Mouse (Mus musculus) gastrocnemius, adult 2 months (tissue): Measurements from ENCODE around the gene Rbms3. TPM values are rescaled to one million over a fixed set of nuclear protein-coding genes. Genes with fewer than 3 reads are reported as not detected.

Experiments used
- DNase-seq: peaks from one replicate; pipeline ENCODE4 v3.0.0; 2022
- H3K27ac ChIP-seq: fragments of 200-600 bp; 2 replicates; pipeline ENCODE4 v1.8.1; 2022; ENCODE audit warnings: mild to moderate bottlenecking
- H3K4me3 ChIP-seq: fragments of 200-600 bp; 2 replicates; pipeline ENCODE4 v1.8.1; 2022; ENCODE audit warnings: mild to moderate bottlenecking, moderate library complexity
- CTCF ChIP-seq: fragments of 200-600 bp; IDR thresholded peaks from 2 replicates; pipeline ENCODE4 v1.8.1; 2022; ENCODE audit warnings: antibody characterized with exemption, mild to moderate bottlenecking, moderate library complexity
- intact Hi-C: fragments of 180-260 bp; cut with DNase I; formaldehyde crosslinking; loops from one replicate; pipeline ENCODE4 v1.15.1; 2025
- total RNA-seq, 2 experiments: library from RNA; stranded (reverse); gene quantifications; 2 replicates each; pipeline ENCODE4 v1.2.3; 2021

Gene Rbms3
- total RNA-seq, 2 experiments from 2014 or later = 5.8 to 8.1 TPM

DNA sequence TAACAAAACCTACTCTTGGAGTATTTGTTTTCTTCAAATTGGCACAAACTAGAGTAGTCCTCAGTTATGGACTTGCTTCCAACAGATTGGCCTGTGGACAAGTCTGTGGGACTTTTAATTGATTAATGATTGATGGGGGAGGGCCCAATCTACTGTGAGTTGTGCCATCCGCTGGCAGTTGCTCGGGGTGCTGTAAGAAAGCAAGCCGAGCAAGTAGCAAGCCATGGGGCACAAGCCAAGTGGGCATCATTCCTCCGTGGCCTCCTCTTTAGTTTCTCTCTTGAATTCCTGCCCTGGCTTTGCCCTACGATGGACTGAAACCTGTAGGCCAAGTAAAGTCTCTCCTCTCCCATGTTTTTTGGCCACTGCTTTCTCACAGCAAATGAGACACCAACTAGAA, 299.0 kb downstream of the Rbms3 start:
- Histone ChIP-seq H3K4me3 (no peak overlapping the region), H3K27ac (no peak overlapping the region)
- intact Hi-C loops = no loop called here
- no peak for TF ChIP-seq CTCF
- DNase-seq = peak; percentile 53

GRCm38 (mm10) chr9:117319271-117319670, 310.4 kb downstream of the Rbms3 start:
- no peak for TF ChIP-seq CTCF
- intact Hi-C loops = no loop called here

DNA sequence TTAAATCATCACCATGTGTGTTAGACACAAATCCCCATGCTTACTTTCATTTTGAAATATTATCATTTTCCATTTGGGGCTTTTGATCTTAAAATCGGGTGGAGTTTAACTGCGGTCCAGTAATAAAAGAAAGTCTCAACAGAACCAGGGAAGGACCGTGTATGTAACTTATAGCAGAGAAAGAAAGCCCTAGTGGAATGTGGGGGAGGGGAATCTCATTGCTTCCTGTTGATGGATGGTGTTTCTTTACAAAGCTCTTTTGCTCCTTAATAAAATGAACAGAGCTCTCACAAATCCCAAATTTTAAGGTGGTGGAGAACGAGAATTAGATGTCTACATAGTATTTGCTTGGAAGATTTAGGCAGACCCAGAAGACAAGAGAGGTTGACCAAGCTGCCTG, 311.3 kb downstream of the Rbms3 start:
- no peak for TF ChIP-seq CTCF
- no peak for DNase-seq
- intact Hi-C loops = no loop called here
- peak overlapping the region; percentile 22; the same call in 1 of the 2 replicates for H3K4me3 ChIP-seq
- H3K27ac ChIP-seq = no peak overlapping the region

More at GRCm38 (mm10) chr9:117319271-117319670, 310.4 kb downstream of the Rbms3 start:
- no peak for DNase-seq
- no peak overlapping the region for H3K4me3 ChIP-seq
- H3K27ac ChIP-seq = no peak overlapping the region

GRCm38 (mm10) chr9:117317251-117317650, 312.5 kb downstream of the Rbms3 start:
- DNase-seq = no peak
- intact Hi-C loops = no loop called here
- Histone ChIP-seq H3K27ac (no peak overlapping the region), H3K4me3 (no peak overlapping the region)
- no peak for TF ChIP-seq CTCF

- DNase-seq = no peak
- TF ChIP-seq CTCF = no peak
- intact Hi-C loops = no loop called here
- no peak overlapping the region for H3K4me3 ChIP-seq
- H3K27ac ChIP-seq = no peak overlapping the region
These were observed 316.1 kb downstream of the Rbms3 start for GRCm38 (mm10) chr9:117313642-117314041.

GRCm38 (mm10) chr9:117309809-117310208, 319.9 kb downstream of the Rbms3 start:
- intact Hi-C loops = no loop called here
- TF ChIP-seq CTCF = no peak; the same call in 1 of the 2 replicates
- no peak for DNase-seq
- Histone ChIP-seq H3K27ac (no peak overlapping the region), H3K4me3 (no peak overlapping the region)

DNA sequence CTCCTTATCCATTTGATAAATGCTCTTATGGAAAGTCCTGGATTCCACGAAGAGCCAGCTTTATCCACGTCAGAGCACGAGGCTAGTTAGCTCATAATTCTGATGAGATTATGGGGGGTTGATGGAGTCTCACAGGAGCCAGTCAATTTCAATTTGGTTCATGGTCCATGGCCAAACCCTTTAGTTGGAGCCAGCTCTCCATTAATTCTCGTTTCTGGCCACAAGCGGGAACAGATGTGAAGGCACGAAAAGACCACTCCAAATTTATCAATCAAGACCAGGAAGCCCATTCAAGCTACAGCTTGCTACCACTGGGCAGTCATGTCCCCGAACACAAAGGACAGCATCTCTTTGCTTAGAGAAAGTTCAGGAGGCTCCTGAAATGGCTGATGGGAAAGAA, 330.7 kb downstream of the Rbms3 start:
- no peak overlapping the region for H3K27ac ChIP-seq
- no peak overlapping the region for H3K4me3 ChIP-seq
- TF ChIP-seq CTCF = no peak
- DNase-seq = no peak
- intact Hi-C loops = no loop called here

DNA sequence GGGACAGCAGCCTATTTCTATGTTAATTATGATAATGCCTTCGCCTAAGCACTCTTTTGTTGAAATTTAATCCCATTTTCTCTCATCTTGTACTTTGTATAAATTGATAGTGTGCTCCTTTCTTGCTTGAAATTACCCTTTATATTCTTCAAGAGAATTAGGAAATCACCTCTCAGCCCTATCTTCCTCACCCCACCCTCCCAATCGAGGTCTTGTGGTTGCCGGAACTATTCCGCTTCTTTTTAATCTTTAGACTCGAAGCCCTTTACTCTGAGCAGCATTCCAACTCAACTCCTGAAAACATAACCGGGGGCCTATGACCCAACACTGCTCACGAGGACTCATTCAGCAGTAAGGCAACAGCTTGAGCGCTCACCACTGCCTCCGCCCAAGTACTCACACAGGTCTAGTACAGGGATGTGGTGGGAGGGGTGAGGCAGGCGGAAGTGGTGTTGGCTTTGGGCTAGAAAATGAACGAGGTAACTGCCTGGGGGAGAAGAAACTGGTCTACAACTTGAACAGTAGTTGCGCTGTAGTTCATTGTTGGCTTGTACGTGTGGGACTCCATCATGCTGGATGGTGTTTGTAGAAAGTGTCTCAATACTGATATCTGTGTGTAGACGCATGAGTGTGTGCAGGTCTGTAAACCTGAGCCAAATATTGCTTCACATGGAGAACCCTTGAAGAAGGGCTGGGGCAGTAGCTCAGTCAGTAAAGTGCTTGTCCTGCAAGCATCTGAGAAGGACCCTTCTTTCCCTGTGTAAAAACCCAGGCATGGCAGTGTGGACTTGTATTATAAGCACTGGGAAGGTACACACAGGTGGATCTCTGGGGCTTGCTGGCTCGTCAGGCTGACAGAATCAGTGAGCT, 331.8 kb downstream of the Rbms3 start:
- no peak overlapping the region for H3K4me3 ChIP-seq
- TF ChIP-seq CTCF = no peak
- intact Hi-C loops = no loop called here
- DNase-seq = no peak
- no peak overlapping the region for H3K27ac ChIP-seq

- Histone ChIP-seq H3K4me3 (no peak overlapping the region), H3K27ac (no peak overlapping the region)
- DNase-seq = no peak
- no peak for TF ChIP-seq CTCF
- intact Hi-C loops = no loop called here
These were observed 338.5 kb downstream of the Rbms3 start for GRCm38 (mm10) chr9:117291066-117291850.

GRCm38 (mm10) chr9:117274846-117275245, 354.9 kb downstream of the Rbms3 start:
- H3K27ac ChIP-seq = no peak overlapping the region
- intact Hi-C loops = no loop called here
- H3K4me3 ChIP-seq = no peak overlapping the region
- no peak for TF ChIP-seq CTCF
- DNase-seq = no peak

- no peak overlapping the region for H3K27ac ChIP-seq
- no peak overlapping the region for H3K4me3 ChIP-seq
- no peak for TF ChIP-seq CTCF
- no peak for DNase-seq
- intact Hi-C loops = no loop called here
These were observed 370.1 kb downstream of the Rbms3 start for GRCm38 (mm10) chr9:117259614-117260013.

DNA sequence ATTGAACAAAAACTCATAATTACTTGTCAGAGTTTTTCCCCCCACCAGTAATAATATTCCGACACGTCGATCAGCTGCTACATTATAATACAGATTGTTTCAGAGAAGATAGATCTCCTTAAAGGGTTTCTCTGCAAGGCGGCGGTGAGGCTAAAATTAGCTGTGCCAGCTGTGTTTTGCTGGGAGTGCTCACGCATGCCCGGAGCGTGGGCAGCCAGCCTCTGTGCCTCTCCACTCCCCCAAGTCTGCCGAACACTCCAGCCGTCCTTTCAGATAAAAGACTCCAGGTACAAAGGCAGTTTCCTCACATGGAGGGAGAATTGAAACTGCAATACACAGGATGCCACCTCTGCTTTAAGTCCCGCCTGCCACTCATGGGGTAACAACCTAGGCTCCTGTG, 376.4 kb downstream of the Rbms3 start:
- H3K4me3 ChIP-seq = peak overlapping the region; percentile 72
- peak overlapping the region; percentile 79; the same call in 1 of the 2 replicates for H3K27ac ChIP-seq
- intact Hi-C loops = no loop called here
- DNase-seq = peak; percentile 45
- TF ChIP-seq CTCF = no peak

DNA sequence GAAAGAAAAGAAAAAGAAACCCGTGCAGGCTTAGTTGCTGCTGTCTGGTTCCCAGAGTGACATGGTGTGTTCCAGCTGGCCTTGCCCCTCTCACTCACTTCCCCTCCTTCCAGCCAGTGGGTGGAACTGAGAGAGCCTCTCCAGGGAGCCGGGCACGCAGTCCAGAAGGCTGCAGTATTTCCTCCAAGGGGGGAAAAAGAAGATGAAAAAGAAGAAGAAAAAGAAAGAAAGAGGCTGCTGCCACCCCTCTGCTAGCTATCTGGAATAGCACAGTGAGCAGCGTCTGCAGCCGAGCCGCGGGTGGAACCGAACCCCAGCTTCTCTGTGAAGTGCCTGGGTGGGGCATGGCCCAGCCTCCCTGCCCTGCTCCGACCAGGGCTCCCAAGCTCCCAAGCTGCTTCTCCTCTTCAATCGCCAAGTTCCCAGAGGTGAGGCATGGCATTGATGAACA, 377.3 kb downstream of the Rbms3 start:
- TF ChIP-seq CTCF = no peak
- peak overlapping the region; percentile 79 for H3K27ac ChIP-seq
- peak; percentile 75 for DNase-seq
- H3K4me3 ChIP-seq = peak overlapping the region; percentile 72
- intact Hi-C loops = no loop called here
